Mouse (Mus musculus): ENCODE data around the gene Srrm2.

DNA sequence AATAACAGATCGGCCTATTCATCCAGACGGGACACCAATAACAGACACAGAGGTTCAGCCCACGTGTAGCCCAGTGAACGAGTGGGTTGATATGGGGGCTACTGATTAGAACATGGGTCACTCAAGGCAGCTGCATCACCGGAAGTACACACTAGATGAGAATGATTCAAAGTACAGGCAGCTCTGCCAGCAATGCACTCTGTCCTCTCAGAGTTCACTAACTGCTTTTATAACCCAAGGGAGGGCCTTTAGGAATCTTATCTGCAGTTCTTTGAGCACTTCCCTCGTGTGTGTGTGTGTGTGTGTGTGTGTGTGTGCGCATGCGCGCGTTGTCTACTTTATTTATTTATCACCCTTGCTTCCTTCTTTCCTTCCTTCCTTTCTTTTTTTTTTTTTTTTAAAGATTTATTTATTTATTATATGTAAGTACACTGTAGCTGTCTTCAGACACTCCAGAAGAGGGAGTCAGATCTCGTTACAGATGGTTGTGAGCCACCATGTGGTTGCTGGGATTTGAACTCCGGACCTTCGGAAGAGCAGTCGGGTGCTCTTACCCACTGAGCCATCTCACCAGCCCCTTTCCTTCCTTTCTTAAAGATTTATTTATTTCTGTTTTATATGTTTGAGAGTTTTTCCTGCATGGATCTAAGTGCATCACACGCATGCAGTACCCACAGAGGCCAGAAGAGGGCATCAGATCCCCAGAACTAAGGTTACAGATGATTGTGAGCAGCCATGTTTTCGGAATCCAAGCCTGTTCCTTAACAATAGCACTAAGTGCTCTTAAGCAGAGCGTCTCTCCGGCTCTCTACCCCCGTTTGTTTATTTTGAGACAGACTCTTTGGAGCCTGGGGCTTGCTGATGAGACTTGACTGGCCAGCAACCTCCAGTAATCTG lies 60.8 kb downstream of the Srrm2 start:
- TF ChIP-seq POLR2A (IDR thresholded peaks at IDR 0.05; ENCODE audit: low read depth, low read length) (no peak), CTCF (IDR thresholded peaks at IDR 0.05; ENCODE audit: extremely low read depth, insufficient read depth, insufficient read length, insufficient replicate concordance) (peak; percentile 48; the same call in 1 of the 2 replicates)

Data from spleen, adult 2 months (tissue).